Mouse (Mus musculus) adipose tissue, adult 10 weeks (tissue): Measurements from ENCODE around the gene Zfy2. TPM values are rescaled to one million over a fixed set of nuclear protein-coding genes. Genes with fewer than 3 reads are reported as not detected.

ENCODE experiments used
- polyA plus RNA-seq: library from polyadenylated mRNA; stranded (reverse); fragments of 350-450 nt; fragmentation: Illumina TruSeq; extraction: RNeasy Lipid Tissue Mini Kit (QIAGEN cat#74804); gene quantifications from one replicate; pipeline ENCODE4 v1.2.3, GENCODE M21; 2014; ENCODE audit warnings: low read depth, low replicate concordance

The Zfy2 gene
- 0.16 TPM for polyA plus RNA-seq

DNA sequence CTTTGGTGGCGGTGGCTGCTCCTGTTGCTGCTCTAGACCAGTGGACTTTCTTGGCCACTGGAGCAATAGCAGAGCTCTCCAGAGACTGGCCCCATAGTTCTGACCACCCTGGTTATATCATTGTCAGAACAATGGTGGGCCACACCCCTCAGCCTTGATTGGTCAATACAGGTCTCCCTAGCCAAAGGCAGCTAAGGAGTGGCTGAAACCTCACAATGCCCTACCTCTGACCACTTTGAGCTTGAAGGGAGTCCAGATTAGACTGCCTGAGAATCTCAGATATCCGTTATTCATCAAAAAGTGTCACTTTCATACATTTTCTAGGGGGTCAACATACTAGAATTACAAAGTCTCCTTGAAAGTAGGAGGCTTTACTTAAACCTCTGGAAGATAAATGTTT, at the start of gene Zfy2:
Gene Zfy2 (minus strand): TSS at position 101 of the 400 bp plus-strand sequence.

